Mouse (Mus musculus): Measurements from ENCODE around the gene Cx3cr1.

DNA sequence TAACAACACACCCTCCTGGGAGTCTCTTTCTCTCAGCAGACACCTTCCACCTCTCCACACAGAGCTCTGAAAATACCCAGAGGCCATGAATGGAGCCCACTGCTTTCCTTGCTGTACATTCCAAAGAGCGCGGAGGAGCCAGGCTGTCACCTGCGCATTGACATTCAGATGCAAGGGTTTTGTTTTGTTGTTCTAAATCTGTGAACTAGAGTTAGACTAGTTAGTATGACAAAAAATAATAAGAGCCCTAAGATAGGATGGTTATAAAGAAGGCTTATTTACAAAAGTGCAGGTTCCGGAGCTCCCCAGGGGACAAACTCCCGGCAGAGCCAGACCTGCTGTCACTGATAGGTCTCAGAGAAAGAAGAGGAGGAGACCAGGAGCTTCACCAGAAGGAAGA, 78.4 kb downstream of the Cx3cr1 start:
- no peak for TF ChIP-seq GATA1 (IDR thresholded peaks at IDR 0.05; ENCODE audit: low read length)
- TF ChIP-seq TAL1 (IDR thresholded peaks at IDR 0.05; ENCODE audit: low read length): no peak
